Mouse (Mus musculus) liver, adult 2 months (tissue): ENCODE results near the gene Ptpn12.

Source experiments
- CTCF ChIP-seq: fragments of 200-500 bp; IDR thresholded peaks from 2 replicates; pipeline ENCODE4 v1.5.1; 2011; ENCODE audit warnings: low read depth, low read length, control low read depth
- POLR2A ChIP-seq: fragments of 200-500 bp; IDR thresholded peaks from 2 replicates; pipeline ENCODE4 v1.6.1; 2011; ENCODE audit warnings: low read length, control low read depth; ENCODE audit not compliant: insufficient read depth; ENCODE audit errors: extremely low read depth

GRCm38 (mm10) chr5:21055071-21055819, 466 bp downstream of the Ptpn12 start:
- TF ChIP-seq CTCF (no peak), POLR2A (no peak)
